Mouse (Mus musculus) WW6 (cell line): ENCODE data around the gene Calm3.

ENCODE experiments used
- DNase-seq: peaks from one replicate; pipeline ENCODE4 v3.0.0-alpha.2; 2013; ENCODE audit warnings: low read depth, low spot score

Gene Calm3

DNA sequence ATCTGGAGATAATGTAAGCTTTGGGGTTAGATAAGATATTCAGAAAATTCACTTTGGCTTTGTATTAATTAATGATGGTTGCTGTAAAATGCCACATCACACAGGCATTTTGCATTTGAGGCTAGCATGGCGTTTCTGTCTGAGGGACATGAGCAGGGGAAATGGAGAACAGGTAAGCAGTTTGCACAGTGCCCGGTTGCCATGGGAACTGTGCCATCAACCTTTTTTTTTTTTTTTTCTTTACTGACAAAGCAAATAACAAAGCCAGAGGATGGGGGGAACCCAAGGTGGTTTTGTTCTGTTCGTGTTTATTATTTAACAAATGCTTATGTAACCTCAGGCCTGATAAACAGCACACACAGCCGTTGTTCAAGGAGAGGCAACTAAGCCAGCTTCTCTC lies 18.9 kb upstream of the Calm3 start:
- no peak for DNase-seq

DNA sequence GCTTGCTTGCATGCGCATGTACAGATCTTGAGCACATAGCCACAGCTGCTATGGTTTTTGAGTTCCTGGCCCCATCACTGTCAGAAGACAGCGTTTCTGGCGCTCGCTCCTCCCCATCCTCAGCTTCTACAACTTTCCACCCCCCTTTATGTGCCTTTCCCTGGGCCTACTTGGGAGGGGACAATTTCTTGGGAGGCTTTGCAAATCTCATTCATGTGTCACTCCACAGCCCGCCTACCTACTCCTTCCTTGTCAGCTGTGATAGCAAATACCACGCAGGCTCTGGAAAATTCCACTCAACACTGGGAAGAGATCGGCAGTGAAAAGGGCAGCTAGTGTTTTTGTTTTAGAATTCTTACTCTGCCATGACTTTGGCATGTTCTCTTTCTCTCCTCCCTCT lies 16.4 kb upstream of the Calm3 start:
- no peak for DNase-seq

DNA sequence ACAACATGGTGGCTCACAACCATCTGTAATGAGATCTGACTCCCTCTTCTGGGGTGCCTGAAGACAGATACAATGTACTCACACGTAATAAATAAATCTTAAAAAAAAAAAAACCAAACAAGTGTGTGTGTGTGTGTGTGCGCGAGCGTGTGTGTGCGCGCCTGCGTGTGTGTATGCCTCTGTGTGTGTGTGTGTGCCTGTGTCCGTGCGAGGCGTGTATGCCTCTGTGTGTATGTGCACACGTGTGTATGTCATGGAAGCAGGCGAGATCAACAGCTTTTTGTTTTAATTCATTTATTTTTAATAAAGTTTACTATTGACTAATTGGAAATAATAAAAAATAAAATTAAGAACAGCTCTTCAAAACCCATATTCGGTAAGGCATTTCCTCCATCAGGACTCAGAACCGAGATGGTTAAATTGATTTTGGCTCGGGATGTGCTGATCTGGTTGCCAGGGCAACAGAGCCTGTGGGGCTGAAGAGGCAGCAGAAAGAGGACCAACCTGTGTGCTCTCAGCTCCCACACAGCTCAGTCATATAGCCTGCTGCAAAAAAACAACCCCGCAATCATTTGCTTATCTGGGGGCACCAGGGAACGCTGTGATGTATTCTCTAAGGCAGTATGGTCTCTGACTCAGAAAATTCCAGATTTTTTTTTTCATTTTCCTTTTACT lies 14.3 kb upstream of the Calm3 start:
- DNase-seq, result no peak

DNA sequence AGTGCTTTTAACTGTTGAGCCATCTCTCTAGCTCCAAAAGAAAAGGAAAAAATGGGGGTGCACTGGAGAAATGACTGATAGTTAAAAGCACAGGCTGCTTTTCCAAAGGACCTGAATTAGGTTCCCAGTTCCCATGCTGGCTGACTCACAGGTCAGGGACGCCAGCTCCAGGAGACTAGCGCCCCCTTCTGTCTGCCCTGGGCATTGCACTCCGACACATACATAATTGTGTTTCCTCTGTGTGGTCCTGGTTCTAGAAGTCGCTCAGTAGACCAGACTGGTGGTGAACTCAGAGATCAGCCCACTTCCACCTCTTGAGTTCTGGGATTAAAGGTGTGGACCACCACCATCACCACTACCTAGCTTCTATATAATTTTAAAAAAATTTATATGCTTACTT lies 13.4 kb upstream of the Calm3 start:
- DNase-seq, result peak; percentile 49

DNA sequence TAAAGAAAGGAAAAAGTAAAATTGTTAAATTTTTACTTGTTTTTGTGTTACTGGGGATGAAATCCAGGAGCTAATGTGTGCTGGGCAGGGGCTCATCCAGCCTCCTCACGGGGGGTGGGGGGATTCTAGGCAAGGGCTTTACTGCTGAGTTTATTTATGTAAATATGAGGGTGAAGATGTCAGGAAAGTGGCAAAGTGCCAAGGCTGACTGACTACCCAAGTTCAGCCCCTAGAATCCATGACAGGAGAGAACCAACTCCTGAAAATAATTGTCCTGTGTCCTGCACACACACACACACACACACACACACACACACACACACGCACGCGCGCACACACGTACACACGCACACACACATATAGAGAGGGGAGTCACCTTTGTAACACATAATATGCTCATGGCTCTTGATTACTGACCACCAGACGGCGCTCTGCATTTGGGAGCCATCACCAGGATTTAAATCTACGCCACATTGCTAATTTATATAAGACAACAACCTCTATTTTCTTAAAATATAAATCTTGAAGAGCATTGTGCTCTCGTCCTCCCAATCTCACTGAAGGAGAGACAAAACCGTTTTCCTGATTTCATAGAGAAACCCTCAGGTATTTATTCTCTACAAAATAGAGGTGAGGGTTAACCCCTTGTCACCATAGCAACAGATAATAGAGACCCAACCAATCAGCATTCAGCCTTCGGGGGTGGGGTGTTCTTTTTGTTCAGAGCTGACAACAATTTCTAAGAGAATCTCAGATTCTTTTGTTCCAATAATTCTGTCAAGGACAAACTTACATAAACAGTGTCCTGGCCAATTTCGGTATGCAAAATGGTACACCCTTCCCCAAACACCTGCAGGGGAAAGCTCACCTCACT lies 9.0 kb upstream of the Calm3 start:
- DNase-seq, result no peak

DNA sequence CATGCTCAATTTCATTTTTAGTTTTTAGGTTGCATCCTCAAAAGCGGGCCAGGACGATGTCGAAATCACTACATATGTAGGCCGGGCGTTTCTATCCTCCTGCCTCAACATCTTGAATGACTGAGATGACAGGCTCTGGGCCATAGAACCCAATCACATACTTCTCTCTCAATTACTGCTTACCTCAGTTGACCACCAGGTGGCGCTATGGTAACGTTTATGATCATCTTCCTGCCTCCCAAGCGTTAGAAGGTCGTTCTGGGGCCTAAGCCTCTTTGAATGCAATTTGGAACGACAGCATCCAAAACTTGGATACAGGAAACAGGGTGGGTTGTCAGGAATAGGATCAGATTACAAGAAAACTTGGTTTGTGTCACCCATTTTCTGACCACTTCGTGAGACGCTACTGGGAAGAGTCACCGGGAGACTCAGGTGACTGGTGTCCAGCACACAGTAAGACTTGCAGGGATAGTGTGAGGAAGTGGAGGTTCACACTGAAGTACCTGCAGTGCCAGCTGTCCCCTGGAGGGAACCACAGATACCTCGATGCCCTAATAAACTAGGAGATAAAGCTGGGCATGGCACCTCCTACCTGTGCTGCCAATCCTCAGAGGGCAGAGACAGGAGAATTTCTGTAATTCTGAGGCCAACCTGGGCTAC lies 8.2 kb upstream of the Calm3 start:
- DNase-seq, result peak; percentile 54

DNA sequence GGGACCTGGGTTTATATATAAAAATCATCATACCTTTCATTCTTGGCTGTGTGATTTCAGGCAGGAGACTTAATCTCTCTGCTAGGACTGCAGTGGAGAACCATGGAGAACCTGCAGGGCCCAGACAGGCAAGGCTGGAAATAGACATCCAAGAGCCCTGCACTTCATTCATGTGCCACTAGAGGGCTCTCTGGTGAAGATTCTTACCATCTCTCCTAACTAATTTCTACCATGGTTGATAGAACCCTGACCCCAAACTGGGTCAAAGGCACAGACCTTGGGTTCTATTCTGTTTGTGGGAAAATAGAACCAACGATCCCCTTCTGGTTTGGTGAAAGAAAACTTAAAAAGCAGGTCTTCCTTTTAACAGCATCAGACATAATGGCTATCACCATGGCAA lies 6.9 kb upstream of the Calm3 start:
- DNase-seq, result peak; percentile 38

DNA sequence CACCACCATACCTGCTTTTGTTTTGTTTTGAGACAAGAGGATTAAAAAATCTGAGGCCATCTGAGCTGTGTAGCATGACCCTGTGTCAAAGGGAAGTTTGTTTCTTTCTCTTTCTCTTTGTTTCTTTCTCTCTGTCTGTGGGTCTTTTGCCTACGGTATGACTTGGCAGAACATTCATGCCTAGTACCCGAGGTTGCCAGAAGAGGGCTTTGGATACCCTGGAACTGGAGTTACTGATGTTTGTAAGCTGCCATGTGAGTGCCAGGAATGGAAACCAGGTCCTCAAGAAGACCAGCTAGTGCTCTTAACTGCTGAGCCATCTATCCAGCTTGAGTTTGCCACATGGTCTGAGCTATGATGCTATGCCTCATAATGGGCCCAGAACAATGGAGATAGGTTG lies 4.4 kb upstream of the Calm3 start:
- no peak for DNase-seq

DNA sequence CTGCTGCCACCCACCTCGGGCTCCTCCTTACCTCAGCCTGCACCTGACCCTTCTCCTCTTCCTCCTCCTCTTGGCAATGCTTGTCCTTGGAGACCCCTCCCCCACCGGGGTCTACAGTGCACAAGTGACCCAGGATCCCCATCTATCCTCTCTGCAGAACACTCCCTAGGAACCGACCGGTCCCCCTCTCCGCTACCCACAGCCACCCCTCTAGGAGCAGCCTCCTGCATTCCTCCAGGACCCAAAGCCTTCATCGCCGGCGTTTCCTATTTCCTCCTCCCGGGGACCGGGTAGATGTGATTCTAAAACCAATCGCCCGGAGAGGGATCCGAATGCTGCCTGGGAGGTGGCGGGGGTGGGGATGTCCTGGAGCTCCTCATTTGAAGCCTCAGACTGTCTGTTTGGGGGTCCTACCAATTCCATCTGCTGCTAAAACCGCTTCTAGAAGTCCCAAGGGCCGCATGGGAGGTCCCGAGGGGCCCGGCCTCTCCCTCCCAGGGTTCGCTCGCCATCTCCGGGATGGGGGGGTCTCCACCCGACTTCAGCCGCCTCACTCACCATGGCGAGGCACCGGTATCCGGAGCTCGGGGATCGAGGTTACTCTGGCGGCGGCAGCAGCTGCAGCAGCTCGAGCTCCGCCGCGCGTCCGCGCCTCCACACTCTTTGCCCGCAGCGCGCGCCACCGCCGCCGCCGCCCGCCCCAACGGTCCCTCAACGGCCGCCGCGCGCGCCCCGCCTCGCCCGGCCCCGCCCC lies 454 bp downstream of the Calm3 start:
- no peak for DNase-seq

DNA sequence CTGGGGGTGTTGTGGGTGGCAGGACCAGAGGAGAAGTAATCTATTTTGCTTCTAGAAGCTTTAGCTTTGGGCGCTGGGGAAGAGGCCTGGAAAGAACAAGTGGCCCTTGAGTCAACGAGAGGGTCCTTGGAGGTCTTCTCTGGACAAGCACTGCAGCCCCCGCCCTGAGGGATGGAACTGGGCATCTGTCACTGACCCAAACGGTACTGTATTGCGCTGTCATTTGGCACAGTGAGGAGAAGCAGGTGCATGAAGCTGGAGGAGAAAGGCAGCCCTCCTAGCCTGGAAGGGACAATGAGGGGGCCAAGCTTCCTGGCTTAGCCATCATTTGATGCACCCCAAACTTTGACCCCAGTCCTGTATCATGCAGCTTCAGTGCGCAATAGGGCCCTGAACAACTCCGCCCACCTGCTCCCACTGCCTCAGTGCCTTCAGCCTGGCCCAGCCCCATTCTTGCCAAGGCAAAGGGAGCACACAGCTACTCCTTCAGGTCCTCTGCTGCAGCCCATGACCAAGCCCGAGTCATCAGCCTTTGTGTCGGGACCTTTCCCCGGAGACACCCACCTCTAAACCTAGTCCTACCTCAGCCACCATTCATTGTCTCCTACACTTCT lies 1.4 kb downstream of the Calm3 start:
- no peak for DNase-seq

DNA sequence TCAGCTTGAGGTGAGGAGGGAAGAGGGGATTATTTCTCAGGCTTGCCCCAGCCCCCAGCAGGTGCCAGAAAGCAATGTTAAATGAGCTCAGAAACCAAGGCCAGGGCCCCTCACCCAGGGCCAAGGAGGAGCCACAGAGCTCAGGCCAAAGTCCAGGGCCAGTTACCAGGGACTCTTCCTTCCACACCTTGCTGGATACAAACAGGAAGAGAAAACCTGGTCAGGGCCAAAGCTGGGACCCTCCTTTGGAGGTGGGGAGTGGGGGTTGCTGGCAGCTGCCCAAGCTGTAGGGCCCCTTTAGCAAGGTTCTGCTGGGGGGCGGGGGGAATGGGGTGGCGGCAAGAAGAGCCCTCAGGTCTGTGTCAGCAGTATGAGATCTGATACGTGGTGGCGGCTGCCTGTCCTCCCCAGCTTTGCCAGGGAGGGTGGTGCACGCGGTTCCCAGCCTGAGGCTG lies 2.0 kb downstream of the Calm3 start:
- no peak for DNase-seq

DNA sequence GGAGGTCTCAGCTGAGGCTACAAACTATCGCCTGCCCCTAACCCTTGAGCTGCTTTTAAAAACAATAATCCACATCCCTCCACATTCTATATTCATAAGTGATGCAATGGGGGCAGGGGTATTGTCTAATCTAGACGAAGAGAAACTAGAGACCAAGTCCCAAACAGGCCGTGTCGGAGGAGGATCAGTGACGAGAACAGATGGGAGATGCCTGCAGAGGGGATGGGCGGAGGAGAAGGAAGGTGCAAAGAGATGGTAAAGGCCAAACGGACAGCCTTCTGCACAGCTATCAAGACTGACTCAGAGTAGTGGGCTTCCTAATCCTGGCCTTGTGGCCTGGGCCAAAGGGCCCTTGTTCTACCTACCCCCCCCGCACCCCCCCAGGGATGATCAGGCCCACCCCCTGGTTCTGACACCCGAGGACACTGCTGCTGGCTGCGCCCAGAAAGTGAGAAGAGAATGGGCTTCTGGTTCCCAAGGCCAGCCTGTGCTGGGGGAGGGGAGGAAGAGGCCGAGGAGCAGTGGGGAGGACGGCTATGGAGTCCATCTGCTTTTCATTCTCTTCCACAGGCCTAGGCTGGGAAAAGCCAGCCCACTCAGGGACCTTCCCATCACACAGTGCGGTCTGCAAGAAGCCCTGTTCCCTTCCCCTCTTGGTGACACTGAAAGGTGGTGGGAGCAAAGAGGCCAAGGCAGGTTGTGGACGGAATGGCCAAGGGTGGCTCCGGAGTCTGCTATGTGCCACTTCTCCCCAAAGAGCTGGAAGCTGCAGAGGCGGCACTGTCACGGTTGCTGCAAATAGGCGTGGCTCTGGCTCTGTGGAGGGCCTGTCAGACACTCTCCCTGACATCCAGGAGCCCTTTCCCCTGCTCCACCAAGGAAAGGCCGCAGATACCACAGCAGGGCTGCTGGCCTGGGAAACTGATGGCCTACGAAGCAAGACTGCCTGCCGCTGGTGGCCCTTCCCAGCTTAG lies 2.8 kb downstream of the Calm3 start:
- DNase-seq, result no peak

DNA sequence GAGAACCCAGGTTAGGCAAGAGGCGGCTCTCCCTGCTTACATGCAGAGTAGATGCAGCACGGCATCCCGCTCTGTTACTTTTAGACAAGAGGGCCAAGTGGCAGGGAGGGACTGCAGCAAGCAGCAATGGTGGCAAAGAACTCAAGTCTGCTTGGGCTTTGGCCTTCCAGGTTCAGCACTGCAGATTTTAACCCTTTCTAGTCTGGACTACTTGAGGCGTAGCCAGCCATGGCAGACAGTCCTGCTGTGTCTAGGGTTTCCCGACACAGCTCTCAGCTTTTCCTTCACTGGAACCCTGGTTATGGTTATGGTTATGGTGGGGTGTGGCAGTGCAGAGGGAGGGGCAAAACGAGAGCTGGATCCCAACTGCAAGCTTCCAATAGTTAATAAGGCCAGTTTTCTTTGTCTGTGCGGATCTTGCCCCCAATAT lies 3.7 kb downstream of the Calm3 start:
- no peak for DNase-seq

DNA sequence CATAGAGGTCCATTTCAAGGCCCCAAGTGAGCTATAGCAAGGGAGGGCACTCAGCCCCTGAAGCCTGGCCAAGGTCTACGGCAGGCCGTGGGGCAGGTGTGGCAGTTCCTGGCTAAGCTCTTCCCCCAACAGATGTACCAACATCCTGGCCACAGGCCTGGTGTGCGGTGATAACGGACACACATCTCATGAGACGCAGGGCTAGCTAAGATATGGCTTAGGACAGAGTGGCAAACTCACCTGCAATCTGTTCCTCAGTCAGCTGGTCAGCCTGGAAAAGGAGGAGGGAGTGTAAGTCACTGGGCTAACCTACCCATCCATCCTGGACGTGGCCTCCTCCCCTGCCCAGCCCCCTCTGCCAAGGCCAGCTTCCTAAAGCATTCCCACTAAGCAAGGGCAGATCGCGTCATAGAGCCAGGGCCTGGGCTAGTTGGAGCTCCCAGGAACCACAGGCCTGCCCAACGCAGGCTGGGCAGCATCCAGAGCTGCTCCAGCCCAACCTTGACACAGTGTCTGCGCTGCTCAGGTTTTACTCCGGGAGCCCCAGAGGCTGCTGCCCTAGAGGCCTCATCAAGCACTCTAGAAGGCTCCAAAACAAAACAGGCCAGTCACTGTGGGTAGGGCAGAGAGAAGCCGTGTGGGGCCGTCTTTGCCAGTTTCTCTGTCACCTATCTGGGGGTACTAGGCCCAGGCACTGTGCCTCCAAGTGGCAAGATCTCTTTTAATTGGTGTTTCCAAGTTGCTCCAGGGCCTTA lies 4.3 kb downstream of the Calm3 start:
- no peak for DNase-seq

DNA sequence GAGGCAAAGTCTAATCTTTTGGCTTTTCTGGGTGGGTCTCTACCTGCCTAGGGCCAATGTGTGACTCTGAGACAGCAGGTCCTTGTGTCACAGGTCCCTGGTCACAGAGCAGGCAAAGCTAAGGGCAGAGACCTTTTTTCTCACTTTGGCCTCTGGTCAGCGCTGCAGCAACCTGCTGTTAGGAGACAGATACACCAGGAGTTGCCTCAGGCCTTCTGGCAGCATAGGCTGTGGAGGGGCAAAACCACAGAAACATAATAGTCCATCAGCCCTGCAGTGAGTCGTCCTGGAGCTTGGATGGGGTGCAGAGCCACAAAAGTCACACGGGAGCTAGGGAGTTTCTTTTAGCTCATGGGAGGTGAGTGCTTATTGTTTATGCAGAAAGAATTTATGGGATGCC lies 5.2 kb downstream of the Calm3 start:
- no peak for DNase-seq

DNA sequence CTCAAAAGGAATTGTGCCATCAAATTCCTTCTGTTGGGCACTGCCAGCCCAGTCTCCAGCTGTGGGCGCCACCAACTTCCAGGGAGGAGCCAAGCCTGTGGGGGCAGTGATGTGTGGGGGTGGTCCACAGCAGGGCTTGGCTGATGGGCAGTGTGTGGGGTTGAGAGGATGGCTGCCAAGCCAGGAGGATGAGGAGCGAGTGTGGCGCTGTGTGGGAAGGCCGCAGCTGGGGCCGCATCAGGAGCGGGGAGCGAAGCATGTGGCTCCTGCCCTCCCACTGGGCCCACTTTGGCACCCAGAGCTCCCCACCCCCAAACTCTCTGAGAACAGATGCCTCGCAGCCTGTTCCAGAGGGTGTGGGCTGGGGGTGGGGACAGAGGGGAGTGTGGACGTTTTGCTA lies 5.9 kb downstream of the Calm3 start:
- DNase-seq, result no peak

DNA sequence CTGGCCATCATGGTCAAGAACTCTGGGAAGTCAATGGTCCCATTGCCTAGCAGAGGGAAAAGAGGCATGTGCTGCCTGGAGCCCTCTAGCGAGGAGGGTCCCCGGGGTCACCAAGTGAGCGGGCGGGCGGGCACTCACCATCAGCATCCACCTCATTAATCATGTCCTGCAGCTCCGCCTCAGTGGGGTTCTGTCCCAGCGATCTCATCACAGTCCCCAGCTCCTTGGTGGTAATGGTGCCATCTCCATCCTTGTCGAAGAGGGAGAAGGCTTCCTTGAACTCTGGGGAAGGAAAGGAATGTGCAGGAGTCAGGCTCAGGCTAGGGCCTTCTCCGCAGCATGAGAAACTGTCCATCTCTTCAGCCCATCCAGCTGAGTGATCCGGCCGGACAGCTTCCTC lies 6.5 kb downstream of the Calm3 start:
- no peak for DNase-seq

DNA sequence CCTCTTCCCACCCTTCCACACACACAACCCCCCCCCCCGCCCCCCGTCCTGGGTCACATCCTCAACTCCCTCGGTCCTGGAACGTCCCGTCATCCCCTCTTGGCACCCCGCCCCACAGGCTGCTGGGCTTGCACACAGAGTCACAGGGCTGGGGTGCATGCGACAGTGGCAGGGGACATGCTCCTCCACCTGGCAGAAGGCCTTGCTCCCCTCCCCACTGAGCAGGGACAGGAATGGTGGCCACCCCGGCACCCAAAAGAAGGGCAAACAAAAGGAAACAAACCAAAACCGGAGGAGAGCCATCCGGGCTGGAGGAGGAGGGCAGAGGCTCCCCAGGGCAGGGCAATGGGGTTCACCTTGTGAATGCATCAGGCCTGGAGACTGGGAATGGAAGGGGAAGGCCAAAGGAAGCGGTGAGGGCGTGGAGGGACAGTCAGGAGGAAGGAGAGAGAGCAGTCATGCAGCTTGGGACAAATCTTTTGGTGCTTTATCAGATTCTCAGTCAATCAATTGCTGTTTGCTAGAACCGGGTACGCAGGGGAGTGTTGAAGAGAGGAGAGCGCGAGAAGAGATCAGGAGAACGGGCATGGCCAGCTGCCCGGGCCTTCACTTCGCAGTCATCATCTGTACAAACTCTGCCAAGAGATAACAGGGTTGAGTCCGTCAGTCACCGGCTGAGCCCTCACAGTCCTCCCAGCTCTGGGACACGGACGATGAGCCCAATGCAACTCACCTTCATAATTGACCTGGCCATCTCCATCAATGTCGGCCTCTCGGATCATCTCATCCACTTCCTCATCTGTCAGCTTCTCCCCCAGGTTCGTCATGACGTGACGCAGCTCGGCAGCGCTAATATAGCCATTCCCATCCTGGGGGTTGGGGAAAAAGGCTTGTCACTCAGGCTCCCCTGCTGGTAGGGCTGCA lies 7.3 kb downstream of the Calm3 start:
- DNase-seq, result no peak
